In the genomic region with DNA sequence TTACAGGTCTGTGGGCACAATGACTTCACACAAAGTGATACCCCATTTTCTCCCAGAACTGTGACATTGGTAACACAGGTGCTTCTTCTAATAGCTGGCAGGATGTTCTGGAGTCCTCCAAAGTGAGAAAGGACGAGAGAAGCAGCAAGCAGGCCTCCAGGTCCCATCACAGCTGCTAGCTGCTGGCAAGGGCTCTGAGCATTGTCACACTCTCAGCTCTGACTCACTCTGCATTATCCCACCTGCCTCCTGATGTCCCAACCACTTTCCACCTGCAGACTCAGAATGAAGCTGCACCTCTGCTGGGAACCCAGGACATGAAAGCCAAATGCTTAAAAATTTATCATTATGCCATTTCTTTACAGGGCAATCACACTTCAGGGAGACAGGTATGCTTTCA, we compare ENCODE assay signal across 15 mouse cellular contexts.
"Had no signal": no experiment of that assay in that cellular context is flagged by ENCODE, and none has a peak within 500 bp of the region (broad histone marks: within the 10 kb centered on the region; RNA-seq: fewer than 3 reads in every experiment).

No protein-coding gene starts in this region.

- H3K4me3 ChIP-seq: neural tube, embryonic 15.5 days; stomach, embryonic 15.5 days had no signal

- H3K27me3 ChIP-seq: neural tube, embryonic 15.5 days; stomach, embryonic 15.5 days had no signal

- DNase-seq: retina, postnatal 1 day; right cerebral cortex, adult 18-20 months; right cerebral cortex, postnatal 14 days; right cerebral cortex, postnatal 25 days; right cerebral cortex, postnatal 4 days; spleen, adult 18-20 months; thymus, adult 18-20 months; thymus, adult 2 months; thymus, postnatal 14 days; thymus, postnatal 25 days; thymus, postnatal 36 days; thymus, postnatal 4 days had no signal

- H3K27ac ChIP-seq: neural tube, embryonic 15.5 days; stomach, embryonic 15.5 days; stomach, postnatal 0 days had no signal

- H3K36me3 ChIP-seq: neural tube, embryonic 15.5 days; stomach, embryonic 15.5 days had no signal
